Mouse (Mus musculus) embryonic facial prominence, embryonic 11.5 days (tissue): ENCODE measurements around the gene Spef1. TPM values are rescaled to one million over a fixed set of nuclear protein-coding genes. Genes with fewer than 3 reads are reported as not detected.
A peak's percentile ranks its signal among the peaks of the same experiment; 100 is the strongest.

Experiments
- ATAC-seq: fragments of 200-750 bp; cut with Nextera tagmentation; replicated peaks from 2 replicates; pipeline ENCODE4 v1.8.0; 2017; ENCODE audit warnings: low read depth; ENCODE audit not compliant: insufficient number of reproducible peaks, low FRiP score, low TSS enrichment
- DNase-seq: peaks from one replicate; pipeline ENCODE4 v3.0.0-alpha.2; 2015; ENCODE audit warnings: low spot score
- H3K27ac ChIP-seq: fragments of 300-500 bp; sonication (generic); replicated peaks from 2 replicates; pipeline ENCODE4 v1.5.1; 2014; ENCODE audit warnings: mild to moderate bottlenecking, low read depth, low read length, control low read depth
- H3K27me3 ChIP-seq: fragments of 300-500 bp; sonication (generic); 2 replicates; pipeline ENCODE4 v1.6.1; 2014; ENCODE audit warnings: mild to moderate bottlenecking, low read length, moderate library complexity, mixed read lengths; ENCODE audit not compliant: control insufficient read depth, insufficient read depth
- H3K36me3 ChIP-seq: fragments of 300-500 bp; sonication (generic); replicated peaks from 2 replicates; pipeline ENCODE4 v1.6.1; 2014; ENCODE audit warnings: low read depth, mild to moderate bottlenecking, low read length, moderate library complexity, mixed read lengths; ENCODE audit not compliant: control insufficient read depth, insufficient read depth
- H3K4me1 ChIP-seq: fragments of 300-500 bp; sonication (generic); 2 replicates; pipeline ENCODE4 v1.6.1; 2014; ENCODE audit warnings: low read length, mixed read lengths; ENCODE audit not compliant: control insufficient read depth, insufficient read depth
- H3K4me2 ChIP-seq: fragments of 300-500 bp; sonication (generic); 2 replicates; pipeline ENCODE4 v1.6.1; 2014; ENCODE audit warnings: low read depth, mild to moderate bottlenecking, control low read depth, low read length, moderate library complexity
- H3K4me3 ChIP-seq: fragments of 300-500 bp; sonication (generic); 2 replicates; pipeline ENCODE4 v1.5.1; 2014; ENCODE audit warnings: low read depth, low read length, control low read depth
- H3K9ac ChIP-seq: fragments of 300-500 bp; sonication (generic); replicated peaks from 2 replicates; pipeline ENCODE4 v1.6.1; 2014; ENCODE audit warnings: mild to moderate bottlenecking, control low read depth, low read length
- H3K9me3 ChIP-seq: fragments of 300-500 bp; sonication (generic); replicated peaks from 2 replicates; pipeline ENCODE4 v1.6.1; 2016; ENCODE audit warnings: mild to moderate bottlenecking, low read length, inconsistent platforms, mixed read lengths; ENCODE audit not compliant: control insufficient read depth
- WGBS: fragments of 180-500 bp; shearing (Covaris S2); extraction: QIAGEN DNeasy Blood & Tissue Kit; methylation state at CpG from one replicate; pipeline ENCODE4 v1.1.7; 2014; 5-methylcytosine and 5-hydroxymethylcytosine counted together
- polyA plus RNA-seq: library from polyadenylated mRNA; unstranded; fragments of >200 nt; fragmentation: Nextera tagmentation; extraction: Ambion mirVana; gene quantifications from 2 replicates; pipeline ENCODE4 v1.2.1, GENCODE M21; 2014

The Spef1 gene
- polyA plus RNA-seq, 1 experiment from 2014 or later, result 3.4 TPM

DNA sequence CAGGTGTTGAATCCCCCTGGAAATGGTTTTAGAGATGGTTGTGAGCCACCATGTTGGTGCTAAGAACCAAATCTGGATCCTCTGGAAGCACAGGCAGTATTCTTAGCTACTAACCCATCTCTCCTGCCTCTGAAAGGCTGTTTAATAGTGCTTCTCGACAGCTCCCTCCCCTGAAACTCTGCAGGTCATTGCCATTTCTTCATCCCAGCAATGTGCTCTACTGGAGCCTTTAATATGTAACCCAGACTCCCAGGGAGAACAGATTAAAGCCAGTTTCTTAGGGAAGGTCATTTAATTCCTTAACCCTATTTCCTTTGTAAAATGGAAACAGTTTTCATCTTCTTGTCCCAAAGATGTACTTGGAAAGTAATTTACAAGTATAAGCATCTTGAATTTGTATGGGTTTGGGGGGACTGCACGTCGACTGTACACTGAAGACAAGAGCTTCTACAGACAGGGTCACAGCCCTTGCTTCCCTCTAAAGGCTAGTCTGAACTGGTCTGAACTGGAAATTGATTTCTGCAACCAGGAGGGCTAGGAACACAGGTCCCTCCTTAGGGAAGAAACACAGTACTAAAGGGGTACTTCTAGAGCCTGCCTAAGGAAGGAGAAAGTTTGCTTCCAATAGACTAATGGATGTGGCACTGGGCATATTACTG lies 11.7 kb downstream of the Spef1 start:
- no peak overlapping the region for H3K27ac ChIP-seq
- ATAC-seq, result no peak
- no peak for DNase-seq
- no peak overlapping the region for H3K9ac ChIP-seq
- H3K36me3 ChIP-seq, result no peaks in the 10 kb centered on the region; the same call in 1 of the 2 replicates
- WGBS, result 75% methylated on average over 3 of the region's 3 CpGs
- H3K9me3 ChIP-seq, result no peaks in the 10 kb centered on the region
- no peak overlapping the region for H3K4me2 ChIP-seq
- H3K4me3 ChIP-seq, result no peak overlapping the region
- H3K4me1 ChIP-seq, result peaks cover 6% of the 10 kb centered on the region
- peaks cover 25% of the 10 kb centered on the region for H3K27me3 ChIP-seq

DNA sequence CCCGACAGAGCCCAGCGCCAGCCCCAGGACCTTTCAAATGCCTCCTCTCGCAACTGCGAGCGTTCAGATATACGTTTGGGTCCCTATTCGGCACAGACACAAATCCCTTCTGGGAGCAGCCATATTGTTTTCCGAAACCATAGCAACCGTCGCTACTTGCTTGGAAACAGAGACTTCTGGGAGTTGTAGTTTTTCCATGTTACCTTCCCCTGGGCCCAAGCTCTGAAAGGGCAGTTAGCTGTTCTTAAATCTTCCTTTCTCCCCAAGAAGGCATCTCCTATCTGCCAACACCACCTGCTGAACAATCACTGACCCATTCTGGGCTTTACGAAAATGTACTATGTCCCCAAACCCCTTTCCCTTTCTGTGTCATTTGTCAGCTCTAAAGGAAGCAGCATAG lies 12.4 kb downstream of the Spef1 start:
- Histone ChIP-seq H3K4me2 (peak overlapping the region; percentile 69), H3K27me3 (peaks cover 25% of the 10 kb centered on the region), H3K9ac (no peak overlapping the region), H3K4me1 (peaks cover 6% of the 10 kb centered on the region), H3K27ac (no peak overlapping the region), H3K4me3 (peak overlapping the region; percentile 31), H3K36me3 (no peaks in the 10 kb centered on the region; the same call in 1 of the 2 replicates), H3K9me3 (no peaks in the 10 kb centered on the region)
- WGBS, result 5% methylated on average over 11 of the region's 11 CpGs
- ATAC-seq, result 0 out of 2 replicates have a peak, but pooled peaks have one; percentile 21
- peak; percentile 94 for DNase-seq

DNA sequence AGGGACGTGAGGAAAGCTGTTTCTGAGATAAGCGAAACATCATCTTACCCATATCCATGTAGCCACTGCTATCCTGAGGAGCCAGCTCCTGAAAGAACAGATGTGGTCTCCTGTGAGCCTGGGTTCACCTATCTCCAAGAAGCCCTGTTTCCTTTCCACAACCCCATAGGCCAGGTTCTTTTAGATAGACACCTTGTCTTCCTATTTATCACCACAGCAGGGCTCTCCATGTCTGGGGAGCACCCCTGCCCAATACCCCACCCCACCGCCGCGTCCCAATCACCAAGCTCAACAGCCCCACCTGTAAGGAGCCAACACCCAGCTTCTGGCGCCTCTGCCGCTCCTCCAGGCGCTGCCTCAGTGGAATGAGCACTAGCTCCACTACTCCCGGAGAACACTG lies 14.8 kb downstream of the Spef1 start:
- WGBS, result 34% methylated on average over 9 of the region's 9 CpGs
- no peak overlapping the region for H3K4me3 ChIP-seq
- no peak overlapping the region for H3K4me2 ChIP-seq
- peaks cover 25% of the 10 kb centered on the region for H3K27me3 ChIP-seq
- ATAC-seq, result no peak
- H3K4me1 ChIP-seq, result peaks cover under 1% of the 10 kb centered on the region; the same call in 1 of the 2 replicates
- DNase-seq, result no peak
- H3K9me3 ChIP-seq, result no peaks in the 10 kb centered on the region
- no peak overlapping the region for H3K27ac ChIP-seq
- no peak overlapping the region for H3K9ac ChIP-seq
- no peaks in the 10 kb centered on the region; the same call in 1 of the 2 replicates for H3K36me3 ChIP-seq

DNA sequence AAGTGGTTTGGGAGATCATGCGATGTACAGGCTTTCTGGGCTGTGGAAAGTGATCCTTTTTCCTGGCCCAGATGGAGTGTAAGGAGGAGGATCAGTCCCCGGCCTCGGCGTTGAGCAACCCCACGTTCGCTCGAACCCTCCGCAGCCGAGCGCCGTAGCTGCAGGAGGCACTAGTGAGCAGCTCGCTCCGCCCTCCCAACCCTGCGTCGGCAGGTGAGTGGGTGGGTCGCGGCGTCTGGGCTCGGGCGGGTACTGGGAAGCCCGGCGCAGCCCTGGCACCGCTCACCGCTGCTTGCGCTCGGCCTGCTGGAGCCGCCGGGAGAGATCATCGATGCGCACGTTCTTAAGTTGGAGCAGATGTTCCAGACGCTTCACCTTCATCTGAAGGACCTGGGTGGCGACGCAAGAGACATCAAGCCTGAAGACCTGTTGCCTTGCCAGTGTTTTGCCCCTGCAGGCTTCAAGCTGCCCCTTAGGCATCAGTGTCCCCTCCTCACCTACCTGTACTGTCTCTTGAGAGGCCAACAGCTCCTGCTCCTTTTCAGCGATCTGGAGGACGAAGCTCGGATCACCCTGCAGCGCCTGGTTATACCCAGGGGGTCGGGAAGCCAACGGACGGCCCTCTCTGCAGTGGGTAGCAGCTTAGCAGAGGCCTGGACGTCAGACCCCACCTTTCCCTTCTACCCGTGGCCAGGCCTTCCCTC lies 15.5 kb downstream of the Spef1 start:
- no peak overlapping the region for H3K27ac ChIP-seq
- H3K9me3 ChIP-seq, result no peaks in the 10 kb centered on the region
- H3K27me3 ChIP-seq, result peaks cover 25% of the 10 kb centered on the region
- no peaks in the 10 kb centered on the region; the same call in 1 of the 2 replicates for H3K4me1 ChIP-seq
- H3K4me3 ChIP-seq, result peak overlapping the region; percentile 20
- DNase-seq (peak; percentile 35), ATAC-seq (no peak)
- H3K36me3 ChIP-seq, result no peaks in the 10 kb centered on the region
- 0 out of 2 replicates have a peak overlapping the region, but pooled peaks have one; percentile 11 for H3K9ac ChIP-seq
- WGBS, result 3% methylated on average over 43 of the region's 43 CpGs
- H3K4me2 ChIP-seq, result peak overlapping the region; percentile 44

DNA sequence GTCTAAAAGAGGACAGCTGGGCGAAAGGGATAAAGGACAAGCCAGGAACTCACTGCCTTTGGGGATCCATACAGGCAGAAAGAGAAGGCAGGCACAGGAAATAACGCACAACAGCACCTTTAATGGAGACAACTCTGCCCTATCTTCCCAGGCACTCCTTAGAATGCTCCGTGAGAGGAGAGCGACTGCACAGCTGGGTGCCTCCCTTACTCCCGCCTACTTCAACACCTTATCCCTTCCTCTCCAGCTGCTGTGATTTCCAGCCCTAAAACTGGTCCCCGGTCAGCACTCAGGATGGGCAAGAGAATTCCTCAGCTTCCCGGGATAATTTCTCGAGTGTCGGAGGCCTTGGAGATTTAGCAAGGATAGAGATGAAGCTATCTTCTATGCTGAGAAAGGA lies 16.1 kb downstream of the Spef1 start:
- Histone ChIP-seq H3K27me3 (peaks cover 25% of the 10 kb centered on the region), H3K9me3 (no peaks in the 10 kb centered on the region), H3K4me3 (no peak overlapping the region), H3K36me3 (no peaks in the 10 kb centered on the region), H3K9ac (no peak overlapping the region), H3K4me2 (peak overlapping the region; percentile 44), H3K4me1 (no peaks in the 10 kb centered on the region; the same call in 1 of the 2 replicates), H3K27ac (no peak overlapping the region)
- no peak for ATAC-seq
- DNase-seq, result no peak
- WGBS, result 13% methylated on average over 9 of the region's 9 CpGs

DNA sequence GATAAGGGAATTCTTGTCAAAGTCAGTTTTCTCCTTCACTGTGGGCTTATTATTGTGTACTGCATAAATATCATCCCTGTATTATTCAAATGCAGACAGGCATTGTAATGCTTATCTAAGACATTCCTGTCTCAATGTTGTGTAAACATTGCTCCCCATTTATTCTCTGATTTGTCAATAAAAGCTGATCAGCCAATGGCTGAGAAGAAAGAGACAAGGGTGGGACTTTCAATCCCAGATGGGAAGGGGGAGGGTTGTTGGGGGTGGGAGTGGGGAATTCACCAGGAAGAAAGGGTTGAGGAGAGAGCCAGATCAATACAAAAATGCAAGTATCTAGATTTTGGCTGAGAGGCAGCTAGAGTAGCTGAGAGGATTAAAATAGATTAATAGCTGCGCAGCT lies 18.2 kb downstream of the Spef1 start:
- ATAC-seq, result no peak
- Histone ChIP-seq H3K27ac (no peak overlapping the region), H3K9me3 (no peaks in the 10 kb centered on the region), H3K27me3 (peaks cover 25% of the 10 kb centered on the region), H3K4me3 (no peak overlapping the region), H3K36me3 (no peaks in the 10 kb centered on the region), H3K4me1 (no peaks in the 10 kb centered on the region; the same call in 1 of the 2 replicates), H3K9ac (no peak overlapping the region), H3K4me2 (no peak overlapping the region)
- no peak for DNase-seq
- WGBS, result 55% methylated on average over 1 of the region's 1 CpGs

DNA sequence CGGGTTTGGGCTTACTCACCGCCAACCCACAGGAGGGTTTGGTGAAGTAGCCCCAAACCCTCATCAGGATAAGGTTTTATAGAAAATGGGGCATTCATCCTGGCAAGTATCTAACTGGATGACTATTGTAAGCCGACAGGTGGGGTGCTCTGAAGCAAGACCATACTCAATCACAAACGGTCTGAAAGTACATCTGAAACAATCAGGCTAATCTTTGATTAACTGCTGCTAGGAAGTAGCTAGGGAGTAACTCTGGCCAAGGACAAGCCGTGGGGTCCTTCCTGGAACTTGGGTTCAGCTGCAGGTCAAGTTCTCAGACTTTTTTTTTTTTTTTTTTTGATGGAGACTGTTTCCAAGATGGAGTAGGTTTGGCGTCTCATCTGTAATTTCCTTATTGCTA lies 19.1 kb downstream of the Spef1 start:
- Histone ChIP-seq H3K4me1 (no peaks in the 10 kb centered on the region; the same call in 1 of the 2 replicates), H3K27ac (no peak overlapping the region), H3K9me3 (no peaks in the 10 kb centered on the region), H3K27me3 (peaks cover 19% of the 10 kb centered on the region), H3K36me3 (no peaks in the 10 kb centered on the region), H3K4me3 (no peak overlapping the region), H3K9ac (no peak overlapping the region), H3K4me2 (no peak overlapping the region)
- no peak for DNase-seq
- WGBS, result 82% methylated on average over 6 of the region's 6 CpGs
- ATAC-seq, result no peak

DNA sequence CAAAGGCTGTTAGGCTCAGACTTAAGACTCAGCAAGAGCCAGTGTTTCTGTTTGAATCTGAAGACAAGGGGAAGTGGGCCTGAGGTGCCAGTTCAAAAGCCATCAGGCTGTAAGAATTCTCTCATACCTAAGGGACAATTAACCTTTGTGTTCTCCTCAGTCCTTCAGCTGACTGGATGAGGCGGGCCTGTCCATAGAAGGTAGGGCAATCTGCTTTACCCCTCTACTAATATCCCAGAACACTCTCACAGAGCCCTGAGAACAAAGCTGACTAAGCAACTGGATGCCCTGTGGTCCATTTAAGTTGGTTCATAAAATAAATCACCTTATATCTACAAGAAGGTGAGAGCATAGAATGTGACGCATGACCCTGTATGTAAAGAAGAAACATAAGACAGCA lies 20.9 kb downstream of the Spef1 start:
- Histone ChIP-seq H3K36me3 (no peaks in the 10 kb centered on the region), H3K27me3 (peaks cover 1% of the 10 kb centered on the region), H3K4me1 (no peaks in the 10 kb centered on the region), H3K27ac (no peak overlapping the region), H3K9me3 (no peaks in the 10 kb centered on the region), H3K9ac (no peak overlapping the region), H3K4me3 (no peak overlapping the region), H3K4me2 (no peak overlapping the region)
- 81% methylated on average over 2 of the region's 2 CpGs for WGBS
- no peak for DNase-seq
- no peak for ATAC-seq
